Mouse (Mus musculus): ENCODE measurements at regions not wholly inside any gene's neighbourhood (a gene's known extent, or its start where the extent isn't known, plus 50 kb on each side); places are given as distances from the start of the nearest gene placed in this dataset.
A peak's percentile ranks its signal among the peaks of the same experiment; 100 is the strongest.
"Not testable (repeated sequence)": the region's sequence is repeated elsewhere in the genome, so short reads cannot be mapped to it uniquely, and the experiment has no call there.

DNA sequence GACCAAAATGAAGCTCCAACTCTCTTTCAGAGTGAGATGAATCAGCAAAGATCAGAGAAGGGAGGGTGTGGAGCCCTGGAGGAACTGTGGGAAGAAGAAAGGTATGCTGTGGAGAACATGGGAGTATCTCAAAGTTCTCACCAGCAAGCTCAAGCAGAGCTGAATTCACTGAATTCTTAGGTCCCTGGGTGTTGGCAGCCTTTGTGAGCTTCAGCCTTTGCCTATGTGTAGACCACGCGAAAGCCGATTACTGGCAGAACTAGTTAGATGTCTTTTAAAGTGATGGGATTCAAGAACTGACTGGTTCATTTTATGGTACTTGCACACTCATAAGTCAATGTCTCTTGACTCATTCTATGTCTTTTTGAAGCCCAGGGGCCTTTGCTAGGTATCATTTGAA is 491.2 kb upstream of the Hsf2 start:
- no peaks in the 10 kb centered on the region for H3K4me1 ChIP-seq (ENCODE audit: control insufficient read depth, insufficient read depth, low read length)
- DNase-seq = no peak
- no peak overlapping the region for H3K27ac ChIP-seq (ENCODE audit: insufficient read depth, low read length)
- H3K4me3 ChIP-seq (replicated peaks; ENCODE audit: insufficient read depth, low read depth, low read length) = no peak overlapping the region
- no peaks in the 10 kb centered on the region for H3K27me3 ChIP-seq (ENCODE audit: control insufficient read depth, insufficient read depth, low read length)
- TF ChIP-seq POLR2A (IDR thresholded peaks at IDR 0.05; ENCODE audit: borderline replicate concordance, insufficient read depth, low read length) (no peak), CTCF (IDR thresholded peaks at IDR 0.05; ENCODE audit: borderline replicate concordance, insufficient read depth, low read depth, low read length) (no peak)
- WGBS = 91% methylated on average over 3 of the region's 3 CpGs

- TF ChIP-seq CTCF (IDR thresholded peaks at IDR 0.05; ENCODE audit: borderline replicate concordance, insufficient read depth, low read depth, low read length) (peak; percentile 66; the same call in 1 of the 2 replicates), POLR2A (IDR thresholded peaks at IDR 0.05; ENCODE audit: borderline replicate concordance, insufficient read depth, low read length) (no peak)
- no peaks in the 10 kb centered on the region for H3K4me1 ChIP-seq (ENCODE audit: control insufficient read depth, insufficient read depth, low read length)
- H3K4me3 ChIP-seq (replicated peaks; ENCODE audit: insufficient read depth, low read depth, low read length) = peak overlapping the region; percentile 10
- no peaks in the 10 kb centered on the region for H3K27me3 ChIP-seq (ENCODE audit: control insufficient read depth, insufficient read depth, low read length)
- no peak overlapping the region for H3K27ac ChIP-seq (ENCODE audit: insufficient read depth, low read length)
- WGBS = 19% methylated on average over 16 of the region's 16 CpGs
- DNase-seq = peak; percentile 31 to 54
Observed at GRCm38 (mm10) chr10:57000892-57001722, 485.1 kb upstream of the Hsf2 start.

- Histone ChIP-seq H3K27ac (ENCODE audit: insufficient read depth, low read length) (no peak overlapping the region), H3K4me1 (ENCODE audit: control insufficient read depth, insufficient read depth, low read length) (no peaks in the 10 kb centered on the region), H3K4me3 (replicated peaks; ENCODE audit: insufficient read depth, low read depth, low read length) (no peak overlapping the region), H3K27me3 (ENCODE audit: control insufficient read depth, insufficient read depth, low read length) (no peaks in the 10 kb centered on the region)
- DNase-seq = no peak
- TF ChIP-seq POLR2A (IDR thresholded peaks at IDR 0.05; ENCODE audit: borderline replicate concordance, insufficient read depth, low read length) (no peak), CTCF (IDR thresholded peaks at IDR 0.05; ENCODE audit: borderline replicate concordance, insufficient read depth, low read depth, low read length) (no peak)
- WGBS = 77% methylated on average over 8 of the region's 8 CpGs
Observed at GRCm38 (mm10) chr10:57001723-57002110, 484.5 kb upstream of the Hsf2 start.

- DNase-seq = no peak
- no peaks in the 10 kb centered on the region for H3K27me3 ChIP-seq (ENCODE audit: control insufficient read depth, insufficient read depth, low read length)
- H3K27ac ChIP-seq (ENCODE audit: insufficient read depth, low read length) = no peak overlapping the region
- H3K4me1 ChIP-seq (ENCODE audit: control insufficient read depth, insufficient read depth, low read length) = no peaks in the 10 kb centered on the region
- H3K4me3 ChIP-seq (replicated peaks; ENCODE audit: insufficient read depth, low read depth, low read length) = no peak overlapping the region
- 85% methylated on average over 2 of the region's 2 CpGs for WGBS
- TF ChIP-seq CTCF (IDR thresholded peaks at IDR 0.05; ENCODE audit: borderline replicate concordance, insufficient read depth, low read depth, low read length) (no peak), POLR2A (IDR thresholded peaks at IDR 0.05; ENCODE audit: borderline replicate concordance, insufficient read depth, low read length) (no peak)
Observed at GRCm38 (mm10) chr10:57037641-57038040, 448.5 kb upstream of the Hsf2 start.

DNA sequence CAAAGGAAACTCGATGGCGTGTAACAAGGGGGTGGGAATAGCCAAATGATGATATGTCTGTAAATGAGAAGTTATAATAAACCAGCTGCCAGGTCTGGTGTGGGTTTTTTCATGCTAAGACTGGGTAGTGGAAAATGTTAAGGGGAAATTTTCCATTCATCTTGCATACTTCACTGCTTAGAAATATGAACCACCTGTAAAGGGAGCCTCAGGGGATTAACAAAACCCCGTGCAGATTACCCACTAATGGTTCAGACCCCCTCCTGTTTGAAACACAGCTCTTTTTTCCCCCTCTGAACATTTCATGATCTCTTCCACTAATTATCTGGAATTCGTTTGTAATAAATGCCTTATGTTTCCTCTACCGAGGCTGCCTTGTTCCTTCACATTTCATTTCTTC is 446.0 kb upstream of the Hsf2 start:
- Histone ChIP-seq H3K4me3 (replicated peaks; ENCODE audit: insufficient read depth, low read depth, low read length) (no peak overlapping the region), H3K4me1 (ENCODE audit: control insufficient read depth, insufficient read depth, low read length) (no peaks in the 10 kb centered on the region), H3K27me3 (ENCODE audit: control insufficient read depth, insufficient read depth, low read length) (no peaks in the 10 kb centered on the region), H3K27ac (ENCODE audit: insufficient read depth, low read length) (no peak overlapping the region)
- 68% methylated on average over 5 of the region's 5 CpGs for WGBS
- DNase-seq = no peak
- TF ChIP-seq CTCF (IDR thresholded peaks at IDR 0.05; ENCODE audit: borderline replicate concordance, insufficient read depth, low read depth, low read length) = no peak

DNA sequence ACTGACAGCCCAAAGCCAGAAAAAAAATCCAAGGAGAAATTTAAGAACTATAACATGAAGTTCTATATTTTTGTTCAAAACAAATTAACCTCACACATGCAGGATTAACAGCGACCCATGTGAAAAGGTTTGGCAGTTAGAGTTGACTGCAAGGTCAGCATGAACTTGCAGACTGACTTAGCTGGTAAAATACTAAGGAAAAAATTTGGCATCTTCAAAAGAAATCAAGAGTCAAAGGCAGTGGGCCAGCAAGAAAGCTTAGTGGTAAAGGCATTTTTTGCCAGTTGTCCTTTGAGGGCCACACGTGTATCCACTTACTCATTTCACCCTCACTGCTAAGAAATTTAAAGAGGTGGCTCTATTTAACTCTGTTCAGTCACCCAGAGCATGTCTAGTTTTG is 440.2 kb upstream of the Hsf2 start:
- no peak overlapping the region for H3K27ac ChIP-seq (ENCODE audit: insufficient read depth, low read length)
- H3K27me3 ChIP-seq (ENCODE audit: control insufficient read depth, insufficient read depth, low read length) = no peaks in the 10 kb centered on the region
- no peak overlapping the region for H3K4me3 ChIP-seq (replicated peaks; ENCODE audit: insufficient read depth, low read depth, low read length)
- DNase-seq = no peak
- 47% methylated on average over 2 of the region's 2 CpGs for WGBS
- TF ChIP-seq POLR2A (IDR thresholded peaks at IDR 0.05; ENCODE audit: borderline replicate concordance, insufficient read depth, low read length) (no peak), CTCF (IDR thresholded peaks at IDR 0.05; ENCODE audit: borderline replicate concordance, insufficient read depth, low read depth, low read length) (no peak)
- no peaks in the 10 kb centered on the region for H3K4me1 ChIP-seq (ENCODE audit: control insufficient read depth, insufficient read depth, low read length)

DNA sequence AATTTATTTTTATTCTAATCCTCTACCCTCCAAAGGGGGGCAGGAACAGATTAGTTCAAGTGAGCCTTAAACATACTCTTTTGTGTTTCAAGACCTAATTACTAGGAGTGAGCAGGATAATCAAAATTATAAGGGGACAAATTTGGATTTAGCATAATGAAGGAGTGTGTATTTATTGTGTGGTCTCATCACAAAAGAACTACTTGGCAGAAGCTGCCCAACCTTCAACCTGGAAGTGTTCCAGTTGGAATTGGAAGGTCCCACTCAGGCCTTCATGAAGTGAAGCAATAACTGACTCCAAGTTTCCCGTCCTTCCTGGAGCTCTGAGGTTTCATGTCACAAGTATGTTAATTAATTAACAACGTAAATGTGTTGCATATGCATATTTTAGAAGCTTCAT is 439.3 kb upstream of the Hsf2 start:
- no peak overlapping the region for H3K4me3 ChIP-seq (replicated peaks; ENCODE audit: insufficient read depth, low read depth, low read length)
- H3K27ac ChIP-seq (ENCODE audit: insufficient read depth, low read length) = no peak overlapping the region
- no peak for DNase-seq
- WGBS = 14% methylated on average over 2 of the region's 2 CpGs
- H3K4me1 ChIP-seq (ENCODE audit: control insufficient read depth, insufficient read depth, low read length) = no peaks in the 10 kb centered on the region
- H3K27me3 ChIP-seq (ENCODE audit: control insufficient read depth, insufficient read depth, low read length) = no peaks in the 10 kb centered on the region
- TF ChIP-seq POLR2A (IDR thresholded peaks at IDR 0.05; ENCODE audit: borderline replicate concordance, insufficient read depth, low read length) (no peak), CTCF (IDR thresholded peaks at IDR 0.05; ENCODE audit: borderline replicate concordance, insufficient read depth, low read depth, low read length) (no peak)

DNA sequence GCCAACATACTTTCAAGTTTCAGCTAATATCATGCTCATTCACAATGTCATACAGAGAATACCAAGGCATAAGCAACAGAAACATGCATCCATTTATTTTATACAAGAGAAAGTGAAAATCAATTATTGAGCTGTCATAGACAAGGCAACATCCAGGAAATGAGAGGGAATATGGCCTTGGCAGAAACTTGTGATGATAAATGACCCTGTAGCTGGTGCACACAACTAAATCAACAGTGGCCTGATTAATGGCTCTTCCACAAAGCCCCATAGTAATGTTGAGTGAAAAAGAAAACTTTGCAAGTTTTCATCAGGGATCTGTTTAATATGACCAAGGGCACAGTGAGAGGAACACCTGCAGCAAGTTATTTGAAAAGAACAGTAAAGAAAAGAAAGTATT is 438.5 kb upstream of the Hsf2 start:
- Histone ChIP-seq H3K27me3 (ENCODE audit: control insufficient read depth, insufficient read depth, low read length) (no peaks in the 10 kb centered on the region), H3K4me1 (ENCODE audit: control insufficient read depth, insufficient read depth, low read length) (no peaks in the 10 kb centered on the region), H3K4me3 (replicated peaks; ENCODE audit: insufficient read depth, low read depth, low read length) (no peak overlapping the region), H3K27ac (ENCODE audit: insufficient read depth, low read length) (no peak overlapping the region)
- no peak for TF ChIP-seq POLR2A (IDR thresholded peaks at IDR 0.05; ENCODE audit: borderline replicate concordance, insufficient read depth, low read length)
- TF ChIP-seq CTCF (IDR thresholded peaks at IDR 0.05; ENCODE audit: borderline replicate concordance, insufficient read depth, low read depth, low read length) = no peak
- DNase-seq = no peak

GRCm38 (mm10) chr10:57053375-57053774 is 432.8 kb upstream of the Hsf2 start:
- not testable (repeated sequence) for H3K27me3 ChIP-seq (ENCODE audit: control insufficient read depth, insufficient read depth, low read length); H3K4me3 ChIP-seq (replicated peaks; ENCODE audit: insufficient read depth, low read depth, low read length); H3K4me1 ChIP-seq (ENCODE audit: control insufficient read depth, insufficient read depth, low read length); DNase-seq; H3K27ac ChIP-seq (ENCODE audit: insufficient read depth, low read length)
- WGBS = 90% methylated on average over 2 of the region's 2 CpGs

All from cerebellum, adult 2 months (tissue).